Mouse (Mus musculus) heart, embryonic 15.5 days (tissue): Measurements from ENCODE around the gene Lmo2. TPM values are rescaled to one million over a fixed set of nuclear protein-coding genes. Genes with fewer than 3 reads are reported as not detected.

Experiments used
- ATAC-seq: fragments of 200-750 bp; cut with Nextera tagmentation; replicated peaks from 2 replicates; pipeline ENCODE4 v1.8.0; 2017; ENCODE audit warnings: low read depth, moderate TSS enrichment; ENCODE audit not compliant: insufficient number of reproducible peaks, insufficient read depth, low FRiP score
- H3K27ac ChIP-seq: fragments of 300-500 bp; sonication (generic); 2 replicates; pipeline ENCODE4 v1.5.1; 2015; ENCODE audit warnings: mild to moderate bottlenecking, inconsistent platforms
- H3K27me3 ChIP-seq: fragments of 300-500 bp; sonication (generic); 2 replicates; pipeline ENCODE4 v1.6.1; 2015; ENCODE audit warnings: inconsistent platforms
- H3K36me3 ChIP-seq: fragments of 300-500 bp; sonication (generic); 2 replicates; pipeline ENCODE4 v1.6.1; 2015; ENCODE audit warnings: mild to moderate bottlenecking, inconsistent platforms
- H3K4me1 ChIP-seq: fragments of 300-500 bp; sonication (generic); replicated peaks from 2 replicates; pipeline ENCODE4 v1.6.1; 2015; ENCODE audit warnings: inconsistent platforms
- H3K4me2 ChIP-seq: fragments of 300-500 bp; sonication (generic); 2 replicates; pipeline ENCODE4 v1.6.1; 2015; ENCODE audit warnings: inconsistent platforms, mild to moderate bottlenecking, moderate library complexity
- H3K4me3 ChIP-seq: fragments of 300-500 bp; sonication (generic); 2 replicates; pipeline ENCODE4 v1.5.1; 2015; ENCODE audit warnings: mild to moderate bottlenecking, inconsistent platforms
- H3K9ac ChIP-seq: fragments of 300-500 bp; sonication (generic); 2 replicates; pipeline ENCODE4 v1.6.1; 2015; ENCODE audit warnings: mild to moderate bottlenecking, inconsistent platforms
- H3K9me3 ChIP-seq: fragments of 300-500 bp; sonication (generic); replicated peaks from 2 replicates; pipeline ENCODE4 v1.6.1; 2016; ENCODE audit warnings: inconsistent platforms
- WGBS: fragments of 180-500 bp; shearing (Covaris S2); methylation state at CpG from one replicate; pipeline ENCODE4 v1.1.7; 2015; ENCODE audit warnings: mixed read lengths; 5-methylcytosine and 5-hydroxymethylcytosine counted together
- polyA plus RNA-seq: library from polyadenylated mRNA; unstranded; fragments of >200 nt; fragmentation: Nextera tagmentation; extraction: Ambion mirVana; gene quantifications from 2 replicates; pipeline ENCODE4 v1.2.1, GENCODE M21; 2015

Gene Lmo2
- polyA plus RNA-seq, 1 experiment from 2014 or later, result 19.1 TPM

- no peaks in the 10 kb centered on the region for H3K4me1 ChIP-seq
- no peaks in the 10 kb centered on the region for H3K9me3 ChIP-seq
- no peak overlapping the region for H3K27ac ChIP-seq
- no peak for ATAC-seq
- WGBS, result 54% methylated on average over 13 of the region's 13 CpGs
- no peaks in the 10 kb centered on the region for H3K27me3 ChIP-seq
- no peaks in the 10 kb centered on the region for H3K36me3 ChIP-seq
- H3K9ac ChIP-seq, result no peak overlapping the region
- H3K4me3 ChIP-seq, result no peak overlapping the region
- H3K4me2 ChIP-seq, result no peak overlapping the region
These were observed 27.3 kb upstream of the Lmo2 start for GRCm38 (mm10) chr2:103930306-103931019.

- H3K36me3 ChIP-seq, result no peaks in the 10 kb centered on the region
- H3K9me3 ChIP-seq, result no peaks in the 10 kb centered on the region
- H3K4me1 ChIP-seq, result no peaks in the 10 kb centered on the region
- WGBS, result 41% methylated on average over 7 of the region's 7 CpGs
- no peak overlapping the region for H3K9ac ChIP-seq
- no peak for ATAC-seq
- no peaks in the 10 kb centered on the region for H3K27me3 ChIP-seq
- no peak overlapping the region for H3K4me2 ChIP-seq
- H3K4me3 ChIP-seq, result no peak overlapping the region
- H3K27ac ChIP-seq, result no peak overlapping the region
These were observed 26.3 kb upstream of the Lmo2 start for GRCm38 (mm10) chr2:103931511-103931911.

GRCm38 (mm10) chr2:103932025-103932424 is 25.8 kb upstream of the Lmo2 start:
- H3K4me3 ChIP-seq, result no peak overlapping the region
- 48% methylated on average over 2 of the region's 2 CpGs for WGBS

GRCm38 (mm10) chr2:103932480-103932879 is 25.3 kb upstream of the Lmo2 start:
- Histone ChIP-seq H3K9me3 (no peaks in the 10 kb centered on the region), H3K4me2 (no peak overlapping the region), H3K9ac (no peak overlapping the region), H3K4me3 (no peak overlapping the region), H3K36me3 (no peaks in the 10 kb centered on the region), H3K27me3 (no peaks in the 10 kb centered on the region), H3K4me1 (no peaks in the 10 kb centered on the region), H3K27ac (no peak overlapping the region)
- no peak for ATAC-seq
- WGBS, result 75% methylated on average over 9 of the region's 9 CpGs

More at GRCm38 (mm10) chr2:103932025-103932424, 25.8 kb upstream of the Lmo2 start:
- Histone ChIP-seq H3K9me3 (no peaks in the 10 kb centered on the region), H3K4me2 (no peak overlapping the region), H3K27ac (no peak overlapping the region), H3K36me3 (no peaks in the 10 kb centered on the region), H3K9ac (no peak overlapping the region), H3K4me1 (no peaks in the 10 kb centered on the region), H3K27me3 (no peaks in the 10 kb centered on the region)
- no peak for ATAC-seq

GRCm38 (mm10) chr2:103934270-103934669 is 23.5 kb upstream of the Lmo2 start:
- H3K27me3 ChIP-seq, result no peaks in the 10 kb centered on the region
- no peak for ATAC-seq
- no peak overlapping the region for H3K4me3 ChIP-seq
- no peak overlapping the region for H3K4me2 ChIP-seq
- H3K27ac ChIP-seq, result no peak overlapping the region
- no peaks in the 10 kb centered on the region for H3K4me1 ChIP-seq
- H3K9ac ChIP-seq, result no peak overlapping the region
- no peaks in the 10 kb centered on the region for H3K9me3 ChIP-seq
- no peaks in the 10 kb centered on the region for H3K36me3 ChIP-seq
- 67% methylated on average over 7 of the region's 7 CpGs for WGBS

GRCm38 (mm10) chr2:103934670-103935069 is 23.1 kb upstream of the Lmo2 start:
- Histone ChIP-seq H3K36me3 (no peaks in the 10 kb centered on the region), H3K4me3 (no peak overlapping the region), H3K27me3 (no peaks in the 10 kb centered on the region), H3K27ac (no peak overlapping the region), H3K9me3 (no peaks in the 10 kb centered on the region), H3K4me1 (no peaks in the 10 kb centered on the region), H3K9ac (no peak overlapping the region), H3K4me2 (no peak overlapping the region)
- ATAC-seq, result no peak
- WGBS, result 73% methylated on average over 3 of the region's 3 CpGs

GRCm38 (mm10) chr2:103935691-103936435 is 21.9 kb upstream of the Lmo2 start:
- Histone ChIP-seq H3K4me1 (no peaks in the 10 kb centered on the region), H3K9ac (no peak overlapping the region), H3K27me3 (no peaks in the 10 kb centered on the region), H3K4me3 (no peak overlapping the region), H3K36me3 (no peaks in the 10 kb centered on the region), H3K27ac (no peak overlapping the region), H3K4me2 (no peak overlapping the region), H3K9me3 (no peaks in the 10 kb centered on the region)
- no peak for ATAC-seq
- 58% methylated on average over 10 of the region's 10 CpGs for WGBS

- Histone ChIP-seq H3K4me2 (no peak overlapping the region), H3K27me3 (no peaks in the 10 kb centered on the region), H3K4me1 (no peaks in the 10 kb centered on the region), H3K36me3 (no peaks in the 10 kb centered on the region), H3K27ac (no peak overlapping the region), H3K4me3 (no peak overlapping the region), H3K9me3 (no peaks in the 10 kb centered on the region), H3K9ac (no peak overlapping the region)
- WGBS, result 87% methylated on average over 2 of the region's 2 CpGs
- ATAC-seq, result no peak
These were observed 21.1 kb upstream of the Lmo2 start for GRCm38 (mm10) chr2:103936666-103937065.

- no peak overlapping the region for H3K27ac ChIP-seq
- no peaks in the 10 kb centered on the region for H3K4me1 ChIP-seq
- H3K4me3 ChIP-seq, result no peak overlapping the region
- WGBS, result 71% methylated on average over 2 of the region's 2 CpGs
- no peaks in the 10 kb centered on the region for H3K27me3 ChIP-seq
- no peak overlapping the region for H3K4me2 ChIP-seq
- no peak overlapping the region for H3K9ac ChIP-seq
- no peak for ATAC-seq
- no peaks in the 10 kb centered on the region for H3K36me3 ChIP-seq
- H3K9me3 ChIP-seq, result no peaks in the 10 kb centered on the region
These were observed 20.1 kb upstream of the Lmo2 start for GRCm38 (mm10) chr2:103937670-103938069.

GRCm38 (mm10) chr2:103938573-103938972 is 19.2 kb upstream of the Lmo2 start:
- no peak for ATAC-seq
- WGBS, result 61% methylated on average over 1 of the region's 1 CpGs
- H3K36me3 ChIP-seq, result no peaks in the 10 kb centered on the region

GRCm38 (mm10) chr2:103939003-103939402 is 18.8 kb upstream of the Lmo2 start:
- no peak for ATAC-seq
- no peak overlapping the region for H3K4me3 ChIP-seq
- H3K27me3 ChIP-seq, result no peaks in the 10 kb centered on the region
- H3K27ac ChIP-seq, result no peak overlapping the region
- H3K4me1 ChIP-seq, result no peaks in the 10 kb centered on the region
- H3K9ac ChIP-seq, result no peak overlapping the region
- no peaks in the 10 kb centered on the region for H3K9me3 ChIP-seq
- H3K36me3 ChIP-seq, result no peaks in the 10 kb centered on the region
- H3K4me2 ChIP-seq, result no peak overlapping the region

More at GRCm38 (mm10) chr2:103938573-103938972, 19.2 kb upstream of the Lmo2 start:
- Histone ChIP-seq H3K9ac (no peak overlapping the region), H3K4me3 (no peak overlapping the region), H3K27me3 (no peaks in the 10 kb centered on the region), H3K4me1 (no peaks in the 10 kb centered on the region), H3K9me3 (no peaks in the 10 kb centered on the region), H3K4me2 (no peak overlapping the region), H3K27ac (no peak overlapping the region)

GRCm38 (mm10) chr2:103941085-103941484 is 16.7 kb upstream of the Lmo2 start:
- ATAC-seq, result no peak
- Histone ChIP-seq H3K27ac (no peak overlapping the region), H3K4me1 (0 out of 2 replicates have a peak, but pooled peaks cover 3% of the 10 kb centered on the region), H3K9me3 (no peaks in the 10 kb centered on the region), H3K9ac (no peak overlapping the region), H3K27me3 (0 out of 2 replicates have a peak, but pooled peaks cover 8% of the 10 kb centered on the region), H3K4me2 (no peak overlapping the region), H3K36me3 (no peaks in the 10 kb centered on the region), H3K4me3 (no peak overlapping the region)
- WGBS, result 60% methylated on average over 3 of the region's 3 CpGs
